Mouse (Mus musculus) megakaryocyte, embryonic 14.5 days (primary cell): ENCODE data around the gene Rhoc.

Experiments used
- FLI1 ChIP-seq: IDR thresholded peaks from 2 replicates; pipeline ENCODE4 v1.6.1; 2012; ENCODE audit warnings: low read length, inconsistent platforms, mixed read lengths
- GATA1 ChIP-seq: IDR thresholded peaks from 3 replicates; pipeline ENCODE4 v1.6.1; 2012; ENCODE audit warnings: mixed read lengths, low read length, inconsistent platforms, borderline replicate concordance

GRCm38 (mm10) chr3:104770918-104771317 is 17.3 kb upstream of the Rhoc start:
- TF ChIP-seq GATA1 (no peak), FLI1 (no peak)
